Mouse (Mus musculus) liver, postnatal 0 days (tissue): ENCODE results near the gene Slc17a4. TPM values are rescaled to one million over a fixed set of nuclear protein-coding genes. Genes with fewer than 3 reads are reported as not detected.

Source experiments
- ATAC-seq: fragments of 200-750 bp; cut with Nextera tagmentation; 2 replicates; pipeline ENCODE4 v1.8.0; 2017; ENCODE audit warnings: mild to moderate bottlenecking, moderate library complexity
- DNase-seq: peaks from one replicate; pipeline ENCODE4 v3.0.0-alpha.2; 2016
- H3K27ac ChIP-seq: fragments of 300-500 bp; sonication (generic); 2 replicates; pipeline ENCODE4 v1.5.1; 2014; ENCODE audit warnings: antibody characterized with exemption, moderate library complexity, mild to moderate bottlenecking, low read depth
- H3K27me3 ChIP-seq: fragments of 300-500 bp; sonication (generic); 2 replicates; pipeline ENCODE4 v1.6.1; 2014; ENCODE audit warnings: low read length, control low read depth, mixed read lengths; ENCODE audit not compliant: insufficient read depth
- H3K36me3 ChIP-seq: fragments of 300-500 bp; sonication (generic); replicated peaks from 2 replicates; pipeline ENCODE4 v1.6.1; 2014; ENCODE audit warnings: mild to moderate bottlenecking, control low read depth, low read length, moderate library complexity, mixed read lengths; ENCODE audit not compliant: insufficient read depth
- H3K4me1 ChIP-seq: fragments of 300-500 bp; sonication (generic); 2 replicates; pipeline ENCODE4 v1.6.1; 2014; ENCODE audit warnings: antibody characterized with exemption, mild to moderate bottlenecking, control low read depth; ENCODE audit not compliant: insufficient read depth
- H3K4me2 ChIP-seq: fragments of 300-500 bp; sonication (generic); 2 replicates; pipeline ENCODE4 v1.6.1; 2014; ENCODE audit warnings: low read depth, mild to moderate bottlenecking, low read length, moderate library complexity, mixed read lengths
- H3K4me3 ChIP-seq: fragments of 300-500 bp; sonication (generic); 2 replicates; pipeline ENCODE4 v1.5.1; 2014; ENCODE audit warnings: low read depth, low read length
- H3K9ac ChIP-seq: fragments of 300-500 bp; sonication (generic); replicated peaks from 2 replicates; pipeline ENCODE4 v1.6.1; 2014; ENCODE audit warnings: mild to moderate bottlenecking, moderate library complexity
- H3K9me3 ChIP-seq: fragments of 300-500 bp; sonication (generic); 2 replicates; pipeline ENCODE4 v1.6.1; 2016; ENCODE audit warnings: mild to moderate bottlenecking, control low read depth, low read length, mixed read lengths
- CTCF ChIP-seq: sonication (generic); IDR thresholded peaks from 2 replicates; pipeline ENCODE4 v1.5.1; 2016; ENCODE audit warnings: antibody characterized with exemption, low read depth
- EP300 ChIP-seq: IDR thresholded peaks from 2 replicates; pipeline ENCODE4 v1.6.1; 2016; ENCODE audit warnings: antibody characterized with exemption, low read depth, mild to moderate bottlenecking
- WGBS: fragments of 180-500 bp; shearing (Covaris S2); extraction: QIAGEN DNeasy Blood & Tissue Kit; methylation state at CpG from one replicate; pipeline ENCODE4 v1.1.7; 2014; ENCODE audit not compliant: insufficient replicate concordance; 5-methylcytosine and 5-hydroxymethylcytosine counted together
- polyA plus RNA-seq: library from polyadenylated mRNA; unstranded; fragments of >200 nt; fragmentation: Nextera tagmentation; extraction: Ambion mirVana; gene quantifications from 2 replicates; pipeline ENCODE4 v1.2.1, GENCODE M21; 2015

Gene Slc17a4
- polyA plus RNA-seq, 1 experiment from 2014 or later = 2.0 TPM

GRCm38 (mm10) chr13:23868790-23869533 is 45.8 kb downstream of the Slc17a4 start:
- no peaks in the 10 kb centered on the region for H3K9me3 ChIP-seq
- H3K27ac ChIP-seq = peak overlapping the region; percentile 83
- no peak overlapping the region for H3K9ac ChIP-seq
- H3K27me3 ChIP-seq = no peaks in the 10 kb centered on the region
- no peak for TF ChIP-seq CTCF
- TF ChIP-seq EP300 = peak; percentile 82
- peak; percentile 68 for ATAC-seq
- no peak overlapping the region for H3K4me3 ChIP-seq
- no peak overlapping the region; the same call in 1 of the 2 replicates for H3K4me2 ChIP-seq
- WGBS = 51% methylated on average over 8 of the region's 8 CpGs
- peaks cover 11% of the 10 kb centered on the region for H3K4me1 ChIP-seq
- DNase-seq = peak; percentile 28
- H3K36me3 ChIP-seq = no peaks in the 10 kb centered on the region

- H3K4me3 ChIP-seq = peak within 1 kb of the TSS; percentile 16
- TF ChIP-seq CTCF = no peak
- TF ChIP-seq EP300 = no peak
Measured at GRCm38 (mm10) chr13:23867405-23867804, 47.4 kb downstream of the Slc17a4 start, which contains the start of gene Slc17a1. Slc17a1 (plus strand) TSS chr13:23867750.

GRCm38 (mm10) chr13:23867000-23867399 is 47.8 kb downstream of the Slc17a4 start:
- peaks cover 11% of the 10 kb centered on the region for H3K4me1 ChIP-seq
- no peaks in the 10 kb centered on the region for H3K36me3 ChIP-seq
- H3K27ac ChIP-seq = peak overlapping the region; percentile 81
- WGBS = 66% methylated on average over 6 of the region's 6 CpGs
- peak overlapping the region; percentile 60 for H3K4me2 ChIP-seq
- TF ChIP-seq CTCF = no peak
- no peak for TF ChIP-seq EP300
- peak; percentile 29 for DNase-seq
- H3K4me3 ChIP-seq = peak overlapping the region; percentile 16; the same call in 1 of the 2 replicates
- peak overlapping the region; percentile 5; the same call in 1 of the 2 replicates for H3K9ac ChIP-seq
- no peaks in the 10 kb centered on the region for H3K27me3 ChIP-seq
- peak; percentile 60 for ATAC-seq
- no peaks in the 10 kb centered on the region for H3K9me3 ChIP-seq

More at GRCm38 (mm10) chr13:23867405-23867804, 47.4 kb downstream of the Slc17a4 start, which contains the start of gene Slc17a1:
- WGBS = 62% methylated on average over 7 of the region's 7 CpGs
- Histone ChIP-seq H3K9ac (peak within 1 kb of the TSS; percentile 5; the same call in 1 of the 2 replicates), H3K4me1 (peaks cover 11% of the 10 kb centered on the region), H3K27me3 (no peaks in the 10 kb centered on the region), H3K36me3 (no peaks in the 10 kb centered on the region), H3K9me3 (no peaks in the 10 kb centered on the region), H3K4me2 (peak within 1 kb of the TSS; percentile 60), H3K27ac (peak within 1 kb of the TSS; percentile 81)
- ATAC-seq (peak; percentile 86), DNase-seq (peak; percentile 51)

GRCm38 (mm10) chr13:23866086-23866710 is 48.6 kb downstream of the Slc17a4 start:
- no peaks in the 10 kb centered on the region for H3K27me3 ChIP-seq
- H3K36me3 ChIP-seq = no peaks in the 10 kb centered on the region
- peak overlapping the region; percentile 81 for H3K27ac ChIP-seq
- H3K9ac ChIP-seq = peak overlapping the region; percentile 5
- no peak for TF ChIP-seq EP300
- H3K4me2 ChIP-seq = peak overlapping the region; percentile 60
- DNase-seq (peak; percentile 61), ATAC-seq (peak; percentile 58)
- H3K9me3 ChIP-seq = no peaks in the 10 kb centered on the region
- 52% methylated on average over 9 of the region's 9 CpGs for WGBS
- H3K4me3 ChIP-seq = peak overlapping the region; percentile 16
- peaks cover 11% of the 10 kb centered on the region for H3K4me1 ChIP-seq

GRCm38 (mm10) chr13:23864711-23865110 is 50.1 kb downstream of the Slc17a4 start:
- no peak overlapping the region for H3K4me3 ChIP-seq
- peaks cover 6% of the 10 kb centered on the region for H3K4me1 ChIP-seq
- WGBS = 50% methylated on average over 9 of the region's 9 CpGs
- ATAC-seq (no peak), DNase-seq (peak; percentile 51)
- H3K27me3 ChIP-seq = no peaks in the 10 kb centered on the region
- H3K9ac ChIP-seq = no peak overlapping the region
- H3K36me3 ChIP-seq = no peaks in the 10 kb centered on the region
- H3K9me3 ChIP-seq = no peaks in the 10 kb centered on the region
- H3K4me2 ChIP-seq = no peak overlapping the region
- H3K27ac ChIP-seq = no peak overlapping the region
- TF ChIP-seq EP300 = no peak
- no peak for TF ChIP-seq CTCF

GRCm38 (mm10) chr13:23861815-23862214 is 53.0 kb downstream of the Slc17a4 start:
- no peak for ATAC-seq
- Histone ChIP-seq H3K9me3 (no peaks in the 10 kb centered on the region), H3K36me3 (no peaks in the 10 kb centered on the region), H3K4me2 (no peak overlapping the region), H3K4me1 (no peaks in the 10 kb centered on the region), H3K27ac (no peak overlapping the region), H3K4me3 (no peak overlapping the region), H3K27me3 (no peaks in the 10 kb centered on the region), H3K9ac (no peak overlapping the region)
- TF ChIP-seq EP300 (no peak), CTCF (no peak)
- no peak for DNase-seq
